Mouse (Mus musculus) left cerebral cortex, adult 2 months (tissue): ENCODE results near the gene Agtrap. TPM values are rescaled to one million over a fixed set of nuclear protein-coding genes. Genes with fewer than 3 reads are reported as not detected.

Source experiments
- DNase-seq, 2 experiments: peaks; one replicate each; pipeline ENCODE4 v3.0.0; 2021 to 2022; ENCODE audit warnings: low spot score in 2 of 2, mixed read lengths in 1 of 2; ENCODE audit errors: extremely low spot score in 1 of 2
- H3K27ac ChIP-seq: fragments of 200-600 bp; 2 replicates; pipeline ENCODE4 v1.8.1; 2022
- H3K4me3 ChIP-seq: fragments of 200-600 bp; 2 replicates; pipeline ENCODE4 v1.8.1; 2022
- CTCF ChIP-seq: fragments of 200-600 bp; IDR thresholded peaks from 2 replicates; pipeline ENCODE4 v1.8.1; 2022; ENCODE audit warnings: antibody characterized with exemption, mild to moderate bottlenecking, moderate library complexity
- intact Hi-C: fragments of 180-260 bp; cut with DNase I; formaldehyde crosslinking; loops from one replicate; pipeline ENCODE4 v1.15.1; 2025
- total RNA-seq, 2 experiments: library from RNA; stranded (reverse); gene quantifications; 2 replicates each; pipeline ENCODE4 v1.2.3; 2021

Gene Agtrap
- total RNA-seq, 2 experiments from 2014 or later, result 6.6 to 10.2 TPM

- Histone ChIP-seq H3K27ac (no peak overlapping the region), H3K4me3 (no peak overlapping the region)
- no peak for DNase-seq
- TF ChIP-seq CTCF, result no peak
- intact Hi-C loops, result no loop called here
Measured at GRCm38 (mm10) chr4:148098666-148099065, 10.8 kb upstream of the Agtrap start.

GRCm38 (mm10) chr4:148097936-148098335, 10.1 kb upstream of the Agtrap start:
- no peak for TF ChIP-seq CTCF
- intact Hi-C loops, result no loop called here
- no peak for DNase-seq
- Histone ChIP-seq H3K27ac (no peak overlapping the region), H3K4me3 (no peak overlapping the region)

- no peak for DNase-seq
- no peak overlapping the region for H3K4me3 ChIP-seq
- H3K27ac ChIP-seq, result no peak overlapping the region
- intact Hi-C loops, result no loop called here
- no peak for TF ChIP-seq CTCF
Measured at GRCm38 (mm10) chr4:148095081-148095480, 7.2 kb upstream of the Agtrap start.

- no peak for DNase-seq
- intact Hi-C loops, result no loop called here
- H3K4me3 ChIP-seq, result no peak overlapping the region
- no peak overlapping the region for H3K27ac ChIP-seq
- peak; percentile 6 for TF ChIP-seq CTCF
Measured at GRCm38 (mm10) chr4:148094161-148094560, 6.3 kb upstream of the Agtrap start.

GRCm38 (mm10) chr4:148092551-148093271, 4.9 kb upstream of the Agtrap start:
- intact Hi-C loops, result no loop called here
- no peak overlapping the region for H3K27ac ChIP-seq
- no peak for TF ChIP-seq CTCF
- no peak overlapping the region for H3K4me3 ChIP-seq
- no peak for DNase-seq

- intact Hi-C loops, result no loop called here
- no peak for TF ChIP-seq CTCF
Measured at GRCm38 (mm10) chr4:148091181-148091580, 3.4 kb upstream of the Agtrap start.

GRCm38 (mm10) chr4:148089166-148089565, 1.3 kb upstream of the Agtrap start:
- Histone ChIP-seq H3K27ac (no peak overlapping the region), H3K4me3 (no peak overlapping the region)
- TF ChIP-seq CTCF, result no peak
- intact Hi-C loops, result no loop called here
- no peak for DNase-seq

More at GRCm38 (mm10) chr4:148091181-148091580, 3.4 kb upstream of the Agtrap start:
- Histone ChIP-seq H3K27ac (no peak overlapping the region), H3K4me3 (no peak overlapping the region)
- no peak for DNase-seq

- H3K27ac ChIP-seq, result peak overlapping the region; percentile 77
Measured at GRCm38 (mm10) chr4:148087091-148087906, 532 bp downstream of the Agtrap start.

GRCm38 (mm10) chr4:148085907-148086305, 1.9 kb downstream of the Agtrap start:
- no peak overlapping the region for H3K4me3 ChIP-seq
- intact Hi-C loops, result no loop called here
- DNase-seq, result no peak
- TF ChIP-seq CTCF, result no peak
- H3K27ac ChIP-seq, result no peak overlapping the region

More at GRCm38 (mm10) chr4:148087091-148087906, 532 bp downstream of the Agtrap start:
- peak overlapping the region; percentile 65 for H3K4me3 ChIP-seq
- intact Hi-C loops, result no loop called here
- no peak for DNase-seq
- TF ChIP-seq CTCF, result no peak

GRCm38 (mm10) chr4:148085131-148085906, 2.5 kb downstream of the Agtrap start:
- TF ChIP-seq CTCF, result no peak
- no peak for DNase-seq
- Histone ChIP-seq H3K27ac (no peak overlapping the region), H3K4me3 (no peak overlapping the region)
- intact Hi-C loops, result no loop called here

GRCm38 (mm10) chr4:148084261-148084714, 3.5 kb downstream of the Agtrap start:
- no peak for DNase-seq
- H3K4me3 ChIP-seq, result no peak overlapping the region
- no peak for TF ChIP-seq CTCF
- no peak overlapping the region for H3K27ac ChIP-seq
- intact Hi-C loops, result no loop called here
